Mouse (Mus musculus) kidney, postnatal 14 days (tissue): ENCODE results near the gene Gm2244.
"Not testable (repeated sequence)": the region's sequence is repeated elsewhere in the genome, so short reads cannot be mapped to it uniquely, and the experiment has no call there.

Source experiments
- DNase-seq: peaks from one replicate; pipeline ENCODE4 v3.0.0; 2022; ENCODE audit warnings: mixed read lengths

The Gm2244 gene

DNA sequence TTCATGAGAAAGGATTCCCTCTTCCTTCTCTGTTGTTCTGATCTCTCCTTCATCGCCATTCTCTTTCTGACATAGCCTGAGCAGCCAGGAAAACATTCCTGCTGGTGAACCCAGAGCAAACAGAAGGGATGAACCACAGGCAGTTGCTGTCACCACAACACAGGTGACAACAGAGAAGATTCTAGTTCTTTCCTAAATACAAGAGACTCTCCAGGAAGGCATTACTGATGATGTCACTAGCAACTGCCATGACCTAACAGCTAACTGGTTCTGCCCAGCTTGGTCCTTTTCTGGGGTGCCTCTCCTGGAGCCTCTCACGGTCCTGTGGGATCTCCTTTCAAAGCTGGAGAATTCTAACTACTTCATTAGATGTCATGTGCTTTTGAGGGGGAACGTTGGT lies at the start of gene Gm2244:
Gene Gm2244 (minus strand): TSS at position 101 of the 400 bp plus-strand sequence.
- DNase-seq = not testable (repeated sequence)

DNA sequence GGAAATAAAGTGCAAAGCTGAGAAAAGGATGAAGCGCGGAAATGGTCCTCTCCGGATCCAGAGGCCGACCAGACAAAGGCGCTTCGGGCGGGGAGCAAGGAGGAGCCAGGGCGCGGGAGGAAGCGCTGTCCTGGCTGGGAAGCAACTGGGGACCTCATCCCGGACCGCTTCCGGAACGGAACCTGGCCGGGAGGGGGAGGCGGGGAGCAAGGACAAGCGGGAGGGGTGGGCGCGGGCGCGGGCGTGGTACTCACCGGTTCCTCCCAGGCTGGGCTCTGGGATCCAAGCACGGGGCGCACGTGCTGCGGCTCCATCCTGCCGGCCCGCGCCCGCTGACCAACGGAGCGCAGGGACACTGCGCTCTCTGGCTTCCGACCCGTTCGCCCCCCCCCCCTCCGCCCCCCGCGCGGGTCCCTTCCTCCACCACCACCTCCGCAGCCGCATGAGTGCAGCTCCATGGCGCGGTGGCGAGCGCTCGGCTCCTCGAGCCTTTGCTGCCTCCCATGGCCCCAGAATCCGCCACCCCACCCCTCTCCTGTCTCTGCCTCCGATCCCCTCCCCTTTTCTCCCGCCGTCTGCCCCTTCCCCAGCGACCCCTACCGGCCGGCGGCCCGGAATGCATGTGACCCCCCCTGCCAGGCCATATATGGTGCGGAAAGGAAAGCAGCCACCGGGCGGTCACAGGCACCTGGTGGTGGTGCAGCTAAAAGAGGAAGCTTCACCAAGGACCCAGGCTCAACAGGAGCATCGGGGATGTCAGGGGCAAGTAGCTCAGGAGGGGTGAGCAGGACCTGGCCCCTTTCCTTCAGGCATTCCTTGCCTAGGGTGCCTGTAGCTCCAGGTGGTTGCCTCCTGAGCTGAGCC lies 35.3 kb upstream of the Gm2244 start, which contains the start of gene Gm2237:
Gene Gm2237 (minus strand): TSS at position 332 of the 864 bp plus-strand sequence.
- peak; percentile 57 for DNase-seq
